Mouse (Mus musculus) bone marrow macrophage, adult 2 months (primary cell): Measurements from ENCODE around the gene Gm2897. TPM values are rescaled to one million over a fixed set of nuclear protein-coding genes. Genes with fewer than 3 reads are reported as not detected.
"Not testable (repeated sequence)": the region's sequence is repeated elsewhere in the genome, so short reads cannot be mapped to it uniquely, and the experiment has no call there.

Experiments used
- H3K27ac ChIP-seq: 2 replicates; pipeline ENCODE4 v1.5.1; 2012; ENCODE audit warnings: low read depth, low read length; ENCODE audit not compliant: insufficient read depth
- H3K4me1 ChIP-seq: 2 replicates; pipeline ENCODE4 v1.6.1; 2012; ENCODE audit warnings: low read length; ENCODE audit not compliant: control insufficient read depth, insufficient read depth
- H3K4me3 ChIP-seq: 2 replicates; pipeline ENCODE4 v1.5.1; 2012; ENCODE audit warnings: mild to moderate bottlenecking, low read length, moderate library complexity; ENCODE audit not compliant: insufficient read depth
- polyA plus RNA-seq: library from polyadenylated mRNA; stranded (reverse); fragments of >200 nt; gene quantifications from 2 replicates; pipeline ENCODE4 v1.2.4, GENCODE M21; 2012; ENCODE audit not compliant: missing spikeins, insufficient read depth, insufficient read length

The Gm2897 gene
- polyA plus RNA-seq: not detected in 2 replicates

DNA sequence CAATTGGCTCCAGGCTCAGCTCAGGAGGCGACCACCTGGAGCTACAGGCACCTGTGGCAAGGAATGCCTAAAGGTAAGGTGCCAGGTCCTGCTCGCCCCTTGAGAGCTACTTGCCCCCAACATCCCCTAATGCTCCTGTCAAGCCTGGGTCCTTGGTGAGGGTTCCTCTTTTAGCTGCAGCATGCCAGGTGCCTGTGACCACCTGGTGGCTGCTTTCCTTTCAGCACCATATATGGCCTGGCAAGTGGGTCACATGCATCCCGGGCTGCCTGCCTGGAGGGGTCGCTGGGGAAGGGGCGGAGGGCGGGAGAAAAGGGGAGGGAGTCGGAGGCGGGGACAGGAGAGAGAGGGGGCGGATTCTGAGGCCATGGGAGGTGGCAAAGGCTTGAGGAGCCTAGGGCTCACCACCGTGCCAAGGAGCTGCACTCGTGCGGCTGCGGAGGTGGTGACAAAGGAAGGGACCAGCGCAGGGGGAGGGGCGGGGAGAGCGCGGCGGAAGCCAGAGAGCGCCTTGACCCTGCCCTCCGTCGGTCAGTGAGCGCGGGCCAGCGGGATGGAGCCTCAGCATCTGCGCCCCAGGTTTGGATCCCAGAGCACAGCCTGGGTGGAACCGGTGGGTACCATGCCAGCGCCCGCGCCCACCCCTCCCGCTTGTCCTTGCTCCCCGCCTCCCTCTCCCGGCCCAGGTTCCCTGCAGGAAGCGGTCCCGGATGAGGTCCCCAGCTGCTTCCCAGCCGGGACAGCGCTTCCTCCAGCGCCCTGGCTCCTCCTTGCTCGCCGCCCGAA is at the start of gene Gm2897:
TSS of gene Gm2897 (plus strand) at position 559 of the 786 bp plus-strand sequence.
- H3K4me3 ChIP-seq, H3K27ac ChIP-seq, H3K4me1 ChIP-seq: not testable (repeated sequence)

DNA sequence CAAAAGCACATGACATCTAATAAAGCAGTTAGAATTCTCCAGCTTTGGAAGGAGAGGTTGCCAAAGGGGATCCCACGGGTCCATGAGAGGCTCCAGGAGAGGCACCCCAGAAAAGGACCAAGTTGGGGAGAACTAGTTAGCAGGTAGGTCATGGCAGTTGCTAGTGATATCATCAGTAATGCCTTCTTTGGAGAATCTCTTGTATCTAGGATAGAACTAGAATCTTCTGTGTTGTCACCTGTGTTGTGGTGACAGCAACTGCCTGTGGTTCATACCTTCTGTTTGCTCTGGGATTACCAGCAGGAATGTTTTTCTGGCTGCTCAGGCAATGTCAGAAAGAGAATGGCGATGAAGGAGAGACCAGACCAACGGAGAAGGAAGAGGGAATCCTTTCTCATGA is 19.4 kb upstream of the Gm2897 start, which contains the start of gene Gm2888:
TSS of gene Gm2888 (plus strand) at position 301 of the 400 bp plus-strand sequence.
- not testable (repeated sequence) for H3K27ac ChIP-seq, H3K4me1 ChIP-seq

DNA sequence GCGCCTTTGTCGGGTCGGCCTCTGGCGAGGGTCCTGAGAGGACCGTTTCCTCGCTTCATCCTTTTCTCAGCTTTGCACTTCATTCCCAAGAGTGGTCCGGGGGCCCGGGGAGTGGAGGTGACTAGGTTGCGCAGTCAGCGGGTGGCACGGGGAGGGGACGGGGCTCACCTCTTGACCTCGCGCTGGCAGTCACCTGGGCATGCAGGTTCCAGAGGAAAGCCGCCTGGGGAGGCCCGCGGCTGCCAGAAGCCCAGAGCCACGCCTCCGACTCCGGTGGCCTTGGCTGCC is 372 bp downstream of the Gm2897 start:
- H3K27ac ChIP-seq, H3K4me1 ChIP-seq, H3K4me3 ChIP-seq: not testable (repeated sequence)

More for the DNA sequence above, 19.4 kb upstream of the Gm2897 start, which contains the start of gene Gm2888:
- not testable (repeated sequence) for H3K4me3 ChIP-seq

DNA sequence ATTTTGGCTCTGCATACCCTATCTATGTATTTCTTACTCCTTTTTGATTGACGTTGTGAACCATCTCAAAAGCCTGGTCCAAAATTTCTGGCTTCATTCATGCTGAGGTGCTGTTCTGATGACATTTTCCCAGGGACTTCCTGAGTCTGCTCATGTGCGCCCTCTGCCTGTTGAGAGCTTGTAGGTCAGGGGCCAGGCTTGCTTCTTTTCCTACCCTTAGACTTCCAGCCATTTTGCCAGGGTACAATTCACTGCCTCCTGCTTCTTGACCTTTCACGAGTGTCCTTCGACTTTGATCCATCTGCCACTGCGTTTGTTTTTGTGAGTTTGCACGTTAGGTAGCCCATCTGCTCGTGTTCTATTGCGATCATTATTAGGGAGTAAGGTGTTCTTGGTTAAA is 1.0 kb downstream of the Gm2897 start:
- H3K4me3 ChIP-seq, H3K4me1 ChIP-seq: not testable (repeated sequence)

DNA sequence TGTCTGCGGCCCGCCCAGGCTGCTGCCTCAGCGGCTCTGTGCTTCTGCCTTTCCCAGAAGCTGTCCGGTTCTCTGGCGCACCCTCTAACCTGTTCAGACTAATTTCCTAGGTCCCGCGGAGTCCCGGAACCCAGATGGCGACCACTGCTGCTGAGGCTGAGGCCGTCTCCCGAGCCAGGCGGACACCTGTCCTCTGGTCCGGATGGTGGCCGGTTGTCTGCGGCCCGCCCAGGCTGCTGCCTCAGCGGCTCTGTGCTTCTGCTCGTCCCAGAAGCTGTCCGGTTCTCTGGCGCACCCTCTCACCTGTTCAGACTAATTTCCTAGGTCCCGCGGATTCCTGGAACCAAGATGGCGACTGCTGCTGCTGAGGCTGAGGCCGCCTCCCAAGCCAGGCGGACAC is 67.0 kb downstream of the Gm2897 start:
- H3K4me3 ChIP-seq, H3K4me1 ChIP-seq, H3K27ac ChIP-seq: not testable (repeated sequence)

More for the DNA sequence above, 1.0 kb downstream of the Gm2897 start:
- not testable (repeated sequence) for H3K27ac ChIP-seq

Other genes with a start within 250 kb of the Gm2897 start
- gene Gm2888, start 19.3 kb upstream of the Gm2897 start, polyA plus RNA-seq: not detected in 2 replicates
- not detected in 2 replicates for gene Gm10340, start 84.7 kb downstream of the Gm2897 start, polyA plus RNA-seq
- not detected in 2 replicates for gene Gm5795, start 139.0 kb downstream of the Gm2897 start, polyA plus RNA-seq
- not detected in 2 replicates for gene D830030K20Rik, start 159.2 kb downstream of the Gm2897 start, polyA plus RNA-seq